Mouse (Mus musculus) lung, postnatal 25 days (tissue): ENCODE measurements around the gene Ufc1.
"Not testable (repeated sequence)": the region's sequence is repeated elsewhere in the genome, so short reads cannot be mapped to it uniquely, and the experiment has no call there.

Experiments used
- DNase-seq: peaks from one replicate; pipeline ENCODE4 v3.0.0; 2022; ENCODE audit warnings: low spot score

Ufc1 gene

GRCm38 (mm10) chr1:171294298-171295062 is at the start of gene Ufc1:
Gene Ufc1, minus strand, starts transcription at chr1:171295024.
- DNase-seq = peak; percentile 90

DNA sequence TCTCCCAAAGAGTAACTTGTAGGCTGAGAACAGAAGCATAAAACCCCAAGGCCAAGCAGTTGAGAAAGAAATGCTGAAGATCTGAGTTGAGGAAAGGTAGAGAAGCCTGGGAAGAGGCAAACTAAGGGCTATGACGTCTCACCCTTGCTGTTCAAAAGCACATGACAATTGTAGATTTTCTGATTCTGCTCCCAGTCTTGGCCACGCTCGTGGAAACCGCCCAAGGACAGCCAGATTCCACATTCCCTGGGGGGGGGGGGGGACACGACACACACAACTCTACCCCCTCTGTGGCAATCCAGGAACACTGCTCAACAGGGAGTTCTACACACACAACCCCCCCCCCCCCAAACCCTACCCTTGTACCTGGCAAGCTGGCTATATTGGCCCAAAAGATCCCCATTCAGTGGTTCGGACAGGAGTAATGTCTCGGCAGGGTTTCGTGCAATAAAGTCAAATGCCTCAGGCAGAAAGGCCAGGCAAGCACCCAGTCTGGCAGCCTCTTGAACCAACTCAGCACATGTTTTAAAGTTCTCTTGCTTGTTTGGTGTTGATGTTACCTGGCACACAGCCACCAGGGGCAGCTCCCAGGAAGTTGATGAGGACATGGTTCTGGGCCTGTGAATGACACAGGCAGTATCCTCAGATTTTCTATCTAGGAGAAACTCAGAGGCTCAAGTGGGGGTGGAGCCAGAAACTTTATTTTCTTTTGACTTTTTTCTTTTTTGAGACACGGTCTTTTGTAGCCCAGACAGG is 49.3 kb upstream of the Ufc1 start:
- peak; percentile 65 for DNase-seq

GRCm38 (mm10) chr1:171342262-171343207 is 47.7 kb upstream of the Ufc1 start:
- DNase-seq = peak; percentile 16

DNA sequence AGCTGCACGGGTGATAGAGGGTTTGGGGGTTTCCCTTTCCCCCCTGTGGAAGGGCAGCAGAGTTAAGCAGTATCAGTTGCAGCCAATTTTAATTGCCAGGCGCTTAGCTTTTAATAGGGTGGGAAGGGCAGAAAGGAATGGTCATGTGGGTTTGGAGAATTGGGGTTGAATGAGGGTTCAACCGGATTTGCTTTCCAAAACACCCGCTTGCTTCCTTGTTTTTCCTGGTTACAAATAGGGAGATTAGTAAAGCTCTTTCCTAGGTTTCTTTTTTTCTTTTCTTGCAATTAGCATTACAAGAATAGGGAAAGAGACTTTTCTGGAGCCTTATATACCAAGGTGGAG is 35.4 kb upstream of the Ufc1 start:
- no peak for DNase-seq

DNA sequence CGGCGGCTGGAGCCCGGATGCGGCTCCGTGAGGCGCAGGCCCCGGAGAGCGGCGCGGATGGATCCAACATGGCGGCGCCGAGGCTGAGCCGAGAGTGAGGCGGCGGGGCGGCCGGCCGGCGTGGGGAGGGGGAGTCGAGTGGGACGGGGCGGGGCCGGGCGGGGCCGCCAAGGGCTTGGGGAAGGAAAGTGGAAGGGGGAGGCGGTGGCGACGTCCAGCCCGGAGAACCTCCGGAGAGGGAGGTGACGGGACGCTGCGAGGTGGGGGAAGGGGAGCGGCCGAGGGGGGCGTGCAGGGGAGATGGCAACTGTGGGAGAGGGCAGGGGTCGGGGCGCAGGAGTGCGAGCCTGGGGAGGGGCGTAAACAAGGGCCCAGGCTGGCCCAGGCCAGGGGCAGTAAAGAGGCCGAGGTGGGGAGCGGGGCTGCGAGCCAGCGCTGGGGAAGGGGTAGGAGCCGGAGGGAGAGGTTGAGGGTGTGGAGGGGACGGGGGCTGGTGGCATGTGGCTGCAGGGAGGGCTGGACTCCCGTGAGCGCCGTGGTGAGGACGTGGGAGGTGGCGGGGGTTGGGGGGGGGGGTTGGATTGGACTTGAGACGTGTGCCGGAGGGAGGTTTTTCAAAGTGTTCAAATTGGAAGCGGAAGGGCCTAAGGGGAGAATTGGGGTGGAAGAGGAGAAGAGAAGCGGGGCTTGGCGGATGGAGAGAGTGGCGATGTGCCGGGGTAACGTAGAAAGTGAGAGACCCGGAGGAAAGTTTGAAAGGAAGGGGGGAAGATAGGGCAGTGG is 34.8 kb upstream of the Ufc1 start:
- DNase-seq = no peak

GRCm38 (mm10) chr1:171328839-171329432 is 34.1 kb upstream of the Ufc1 start, which contains the start of gene Dedd:
Gene Dedd, plus strand, starts transcription at chr1:171329145.
- DNase-seq = peak; percentile 95

DNA sequence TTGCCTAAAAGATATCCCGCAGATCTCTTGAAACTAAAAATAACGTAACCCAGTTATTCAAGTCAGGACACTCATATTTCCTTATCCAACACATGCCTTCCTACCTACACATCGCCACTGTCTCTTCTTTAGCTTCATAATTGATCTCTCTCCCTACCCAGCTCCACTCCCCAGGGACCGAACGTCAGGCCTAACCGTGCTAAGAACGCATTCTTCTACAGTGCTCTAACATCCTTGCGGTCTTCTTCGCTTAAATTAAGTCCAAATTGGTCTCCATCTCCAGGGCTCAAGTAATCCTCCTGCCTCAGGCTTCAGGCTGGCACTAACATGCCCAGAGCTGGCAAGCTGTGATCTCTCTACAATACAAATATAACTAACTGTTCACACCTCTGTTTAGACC is 33.4 kb upstream of the Ufc1 start:
- no peak for DNase-seq

DNA sequence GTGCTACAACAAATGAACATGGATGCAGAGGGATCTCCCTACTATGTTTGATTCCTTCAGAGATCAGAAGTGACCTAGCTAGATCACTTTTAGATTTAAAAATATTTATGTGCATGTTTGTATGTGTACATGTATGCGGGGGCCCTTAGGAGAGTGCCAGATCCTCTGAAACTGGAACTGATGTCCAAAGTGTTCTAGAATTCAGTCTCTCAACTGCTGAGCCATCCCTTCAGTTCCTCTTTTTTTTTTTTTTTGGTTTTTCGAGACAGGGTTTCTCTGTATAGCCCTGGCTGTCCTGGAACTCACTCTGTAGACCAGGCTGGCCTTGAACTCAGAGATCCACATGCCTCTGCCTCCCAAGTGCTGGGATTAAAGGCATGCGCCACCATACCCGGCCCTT is 31.8 kb upstream of the Ufc1 start:
- not testable (repeated sequence) for DNase-seq

- no peak for DNase-seq
Observed at GRCm38 (mm10) chr1:171325571-171325970, 30.7 kb upstream of the Ufc1 start.

GRCm38 (mm10) chr1:171322012-171322411 is 27.2 kb upstream of the Ufc1 start:
- no peak for DNase-seq

DNA sequence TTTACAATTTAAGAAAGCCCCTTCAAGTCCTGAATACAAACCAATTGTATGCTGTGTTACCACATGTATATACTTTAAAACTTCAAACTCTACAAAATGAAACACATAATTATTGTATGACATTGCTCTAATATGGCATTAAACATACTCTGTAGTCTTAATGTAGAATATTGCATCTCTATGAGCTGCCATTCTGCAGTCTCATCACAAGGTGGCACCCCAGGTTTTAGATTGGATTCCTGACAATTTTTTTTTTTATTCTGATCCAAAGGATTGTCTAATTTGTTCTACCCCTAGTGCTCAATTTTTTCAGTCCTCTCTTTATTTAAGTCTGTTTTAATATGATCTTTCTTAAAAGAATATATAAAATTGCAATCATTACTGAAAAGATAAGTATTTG is 26.6 kb upstream of the Ufc1 start:
- DNase-seq = no peak

DNA sequence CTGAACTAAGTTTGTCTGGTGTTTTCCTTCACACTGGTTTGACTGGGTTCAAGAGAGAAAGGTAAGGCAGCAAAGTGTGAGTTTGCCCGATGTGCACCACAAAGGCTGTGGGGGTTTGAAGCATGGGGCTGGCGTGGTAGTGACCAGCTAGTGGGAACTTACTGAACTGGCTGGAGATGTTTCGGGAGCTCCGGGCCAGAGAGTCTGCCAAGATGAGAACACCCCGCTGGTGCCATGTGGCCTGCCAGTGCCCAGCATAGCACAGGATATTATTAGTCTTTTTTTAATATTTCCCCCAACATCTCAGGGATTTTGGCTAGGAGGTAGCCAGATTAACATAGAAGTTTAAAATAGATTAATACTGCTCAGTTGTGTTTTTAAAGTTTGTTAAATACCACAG is 25.3 kb upstream of the Ufc1 start:
- DNase-seq = no peak

- no peak for DNase-seq
Observed at GRCm38 (mm10) chr1:171319748-171320147, 24.9 kb upstream of the Ufc1 start.

- DNase-seq = no peak
Observed at GRCm38 (mm10) chr1:171309321-171309720, 14.5 kb upstream of the Ufc1 start.

GRCm38 (mm10) chr1:171306157-171306556 is 11.3 kb upstream of the Ufc1 start:
- DNase-seq = not testable (repeated sequence)

- no peak for DNase-seq
Observed at GRCm38 (mm10) chr1:171298226-171298625, 3.4 kb upstream of the Ufc1 start.

- DNase-seq = no peak
Observed at GRCm38 (mm10) chr1:171295063-171295402, 209 bp upstream of the Ufc1 start.

DNA sequence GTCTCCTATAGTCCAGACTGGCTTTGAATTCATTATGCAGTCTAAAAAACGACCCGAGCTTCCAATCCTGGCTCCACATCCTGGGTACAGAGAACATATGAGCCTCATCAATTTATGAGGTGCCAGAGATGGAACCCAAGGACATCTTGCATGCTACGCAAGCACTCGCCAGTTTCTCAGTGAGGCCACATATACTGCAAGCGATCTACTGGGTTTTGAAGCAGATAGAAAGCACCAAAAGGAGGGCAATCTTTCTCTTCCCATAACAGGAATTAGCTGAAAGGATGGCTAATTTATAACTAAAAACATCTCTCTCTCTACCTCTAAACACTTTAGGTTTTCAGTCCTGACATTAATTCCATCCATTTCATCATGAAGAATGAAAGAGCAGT is 922 bp downstream of the Ufc1 start:
- DNase-seq = no peak

GRCm38 (mm10) chr1:171293351-171293750 is 1.5 kb downstream of the Ufc1 start:
- DNase-seq = no peak

DNA sequence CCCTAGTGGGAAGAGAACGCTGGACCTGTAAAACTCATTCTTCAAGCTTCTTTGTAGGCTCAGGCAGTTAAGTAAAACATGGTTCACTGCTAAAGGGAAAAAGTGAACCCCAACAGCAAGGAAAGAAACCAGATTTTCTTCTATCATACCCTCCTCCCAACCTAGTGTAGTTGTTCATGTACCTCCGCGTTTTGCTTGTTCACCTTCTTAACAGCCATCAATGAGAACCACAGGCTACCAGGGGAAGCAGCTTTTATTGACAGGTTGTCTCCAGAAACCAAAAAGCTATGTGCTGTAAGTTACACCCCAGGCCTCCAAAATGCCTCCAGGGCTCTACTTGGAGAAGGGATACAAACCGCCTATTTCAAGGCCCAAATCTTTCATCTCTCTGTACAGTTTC is 6.5 kb downstream of the Ufc1 start:
- DNase-seq = no peak
